ENCODE assay signal across 12 mouse cellular contexts in the genomic region with DNA sequence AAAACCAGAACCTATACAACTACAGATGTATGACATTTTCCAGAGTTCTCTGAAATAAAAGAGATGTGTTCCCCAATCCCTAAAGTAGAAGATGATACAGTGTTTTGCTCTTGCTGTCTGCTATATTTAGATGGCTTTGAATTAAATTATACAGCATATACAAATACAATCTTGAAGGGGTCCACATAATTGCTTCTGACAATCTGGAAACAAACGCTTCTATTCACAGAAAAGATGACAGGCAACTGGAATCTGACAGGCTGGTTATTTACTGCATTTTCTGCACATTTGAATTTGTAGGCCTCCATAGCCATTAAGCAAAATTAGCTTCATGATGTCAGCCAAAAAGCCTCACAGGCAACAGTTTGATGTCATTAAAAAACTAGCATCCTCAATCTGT.
"Had no signal": no experiment of that assay in that cellular context is flagged by ENCODE, and none has a peak within 500 bp of the region (broad histone marks: within the 10 kb centered on the region; RNA-seq: fewer than 3 reads in every experiment).

No protein-coding gene starts in this region.

- H3K27ac ChIP-seq: limb, embryonic 15.5 days; liver, embryonic 12.5 days; lung, embryonic 15.5 days; macrophage had no signal

- H3K36me3 ChIP-seq: limb, embryonic 15.5 days; liver, embryonic 12.5 days had no signal

- H3K4me2 ChIP-seq: limb, embryonic 15.5 days; liver, embryonic 12.5 days; lung, embryonic 15.5 days; midbrain, embryonic 11.5 days had no signal

- H3K4me1 ChIP-seq: limb, embryonic 15.5 days; liver, embryonic 12.5 days; lung, embryonic 15.5 days had no signal

- H3K27me3 ChIP-seq: limb, embryonic 15.5 days; liver, embryonic 12.5 days; lung, embryonic 15.5 days; megakaryocyte, embryonic 14.5 days had no signal

- H3K4me3 ChIP-seq: limb, embryonic 15.5 days; liver, embryonic 12.5 days; lung, embryonic 15.5 days; megakaryocyte, embryonic 14.5 days had no signal

- H3K9me3 ChIP-seq: limb, embryonic 15.5 days; liver, embryonic 12.5 days; lung, embryonic 15.5 days had no signal

- DNase-seq: kidney, postnatal 25 days; layer of hippocampus, postnatal 36 days; lung, postnatal 14 days; thymus, adult 2 months; thymus, postnatal 25 days had no signal

- H3K9ac ChIP-seq: limb, embryonic 15.5 days; liver, embryonic 12.5 days; lung, embryonic 15.5 days had no signal

- ATAC-seq: liver, embryonic 12.5 days; midbrain, embryonic 16.5 days had no signal
